Mouse (Mus musculus) MEL (cell line): ENCODE data around the gene Zfp689. TPM values are rescaled to one million over a fixed set of nuclear protein-coding genes. Genes with fewer than 3 reads are reported as not detected.

Experiments used
- DNase-seq: peaks from one replicate; pipeline ENCODE4 v3.0.0; 2011; ENCODE audit warnings: low read depth, low spot score
- H3K27ac ChIP-seq: 2 replicates; pipeline ENCODE4 v1.5.1; 2012; ENCODE audit warnings: low read depth, mild to moderate bottlenecking, control low read depth, low read length, moderate library complexity; ENCODE audit not compliant: control insufficient read depth
- H3K27me3 ChIP-seq, 2 experiments: fragments of 150-350 bp in 1 of 2; sonication (generic) in 1 of 2; 2 replicates each; pipeline ENCODE4 v1.6.1; 2012; ENCODE audit warnings: low read length in 2 of 2, mild to moderate bottlenecking in 2 of 2, improper control_type of control experiment in 1 of 2, moderate library complexity in 1 of 2; ENCODE audit not compliant: insufficient read depth in 2 of 2, control insufficient read depth in 1 of 2
- H3K36me3 ChIP-seq, 2 experiments: 2 replicates each; pipeline ENCODE4 v1.6.1; 2012 to 2014; ENCODE audit warnings: low read length in 2 of 2, improper control_type of control experiment in 1 of 2, inconsistent platforms in 1 of 2, mild to moderate bottlenecking in 1 of 2; ENCODE audit not compliant: insufficient read depth in 2 of 2, control insufficient read depth in 1 of 2
- H3K4me1 ChIP-seq, 2 experiments: fragments of 150-350 bp in 1 of 2; sonication (generic) in 1 of 2; 2 replicates each; pipeline ENCODE4 v1.6.1; 2012; ENCODE audit warnings: low read length in 2 of 2, improper control_type of control experiment in 1 of 2, mild to moderate bottlenecking in 1 of 2; ENCODE audit not compliant: insufficient read depth in 2 of 2, control insufficient read depth in 1 of 2
- H3K4me3 ChIP-seq, 2 experiments: fragments of 150-350 bp in 1 of 2; sonication (generic) in 1 of 2; 2 replicates each; pipeline ENCODE4 v1.5.1; 2012; ENCODE audit warnings: low read depth in 2 of 2, low read length in 2 of 2, mild to moderate bottlenecking in 2 of 2, moderate library complexity in 2 of 2, control low read depth in 1 of 2, improper control_type of control experiment in 1 of 2; ENCODE audit not compliant: control insufficient read depth in 1 of 2, insufficient read depth in 1 of 2
- H3K79me2 ChIP-seq: 2 replicates; pipeline ENCODE4 v1.6.1; 2012; ENCODE audit warnings: mild to moderate bottlenecking, low read length, moderate library complexity; ENCODE audit not compliant: control insufficient read depth, poor library complexity, insufficient read depth
- H3K9ac ChIP-seq: 2 replicates; pipeline ENCODE4 v1.6.1; 2012; ENCODE audit warnings: low read depth, mild to moderate bottlenecking, control low read depth, low read length, moderate library complexity; ENCODE audit not compliant: control insufficient read depth, poor library complexity, severe bottlenecking
- H3K9me3 ChIP-seq: fragments of 150-350 bp; sonication (generic); replicated peaks from 2 replicates; pipeline ENCODE4 v1.6.1; 2012; ENCODE audit warnings: mild to moderate bottlenecking, low read length, improper control_type of control experiment, moderate library complexity; ENCODE audit not compliant: insufficient read depth
- CHD2 ChIP-seq: IDR thresholded peaks from 2 replicates; pipeline ENCODE4 v1.6.1; 2011; ENCODE audit warnings: low read length, improper control_type of control experiment
- CTCF ChIP-seq, 3 experiments: IDR thresholded peaks in 2 of 3; conservative IDR thresholded peaks in 1 of 3; 2 replicates each; pipeline ENCODE4 v1.5.1; 2011 to 2012; ENCODE audit warnings: low read length in 3 of 3, low read depth in 2 of 3, mild to moderate bottlenecking in 2 of 3, improper control_type of control experiment in 1 of 3, inconsistent platforms in 1 of 3, mixed read lengths in 1 of 3, moderate library complexity in 1 of 3; ENCODE audit not compliant: control insufficient read depth in 1 of 3, insufficient read depth in 1 of 3, poor library complexity in 1 of 3, severe bottlenecking in 1 of 3
- EP300 ChIP-seq, 2 experiments: IDR thresholded peaks; 2 replicates each; pipeline ENCODE4 v1.6.1; 2011; ENCODE audit warnings: improper control_type of control experiment in 2 of 2, low read length in 2 of 2, low read depth in 1 of 2, mild to moderate bottlenecking in 1 of 2
- GABPA ChIP-seq: IDR thresholded peaks from 2 replicates; pipeline ENCODE4 v1.6.1; 2012; ENCODE audit warnings: low read depth, mild to moderate bottlenecking, inconsistent platforms, low read length, improper control_type of control experiment, moderate library complexity
- NELFE ChIP-seq: IDR thresholded peaks from 2 replicates; pipeline ENCODE4 v1.6.1; 2011; ENCODE audit warnings: low read depth, low read length, improper control_type of control experiment
- NRF1 ChIP-seq: IDR thresholded peaks from 2 replicates; pipeline ENCODE4 v1.6.1; 2014; ENCODE audit warnings: low read depth, mild to moderate bottlenecking, inconsistent platforms, low read length, improper control_type of control experiment, moderate library complexity; ENCODE audit not compliant: poor library complexity, insufficient read depth, severe bottlenecking
- POLR2AphosphoS2 ChIP-seq: IDR thresholded peaks from 2 replicates; pipeline ENCODE4 v1.6.1; 2011; ENCODE audit warnings: low read length, improper control_type of control experiment
- POLR2AphosphoS5 ChIP-seq: IDR thresholded peaks from 2 replicates; pipeline ENCODE4 v1.6.1; 2012; ENCODE audit warnings: low read depth, borderline replicate concordance, mild to moderate bottlenecking, inconsistent platforms, low read length, moderate library complexity, mixed read lengths
- RAD21 ChIP-seq: IDR thresholded peaks from 2 replicates; pipeline ENCODE4 v1.6.1; 2011; ENCODE audit warnings: mild to moderate bottlenecking, low read depth, low read length, improper control_type of control experiment
- SIN3A ChIP-seq: IDR thresholded peaks from 2 replicates; pipeline ENCODE4 v1.6.1; 2012; ENCODE audit warnings: low read length, improper control_type of control experiment, inconsistent platforms
- USF2 ChIP-seq, 2 experiments: IDR thresholded peaks; 2 replicates each; pipeline ENCODE4 v1.6.1; 2011 to 2012; ENCODE audit warnings: improper control_type of control experiment in 2 of 2, low read length in 2 of 2, borderline replicate concordance in 1 of 2, inconsistent platforms in 1 of 2, low read depth in 1 of 2, mild to moderate bottlenecking in 1 of 2; ENCODE audit not compliant: insufficient read depth in 1 of 2
- ZKSCAN1 ChIP-seq: IDR thresholded peaks from 2 replicates; pipeline ENCODE4 v1.6.1; 2012; ENCODE audit warnings: low read depth, mild to moderate bottlenecking, inconsistent platforms, low read length, improper control_type of control experiment, moderate library complexity
- ZMIZ1 ChIP-seq: IDR thresholded peaks from 2 replicates; pipeline ENCODE4 v1.6.1; 2012; ENCODE audit warnings: low read depth, mild to moderate bottlenecking, inconsistent platforms, low read length, improper control_type of control experiment, moderate library complexity
- ZNF384 ChIP-seq: IDR thresholded peaks from 2 replicates; pipeline ENCODE4 v1.6.1; 2012; ENCODE audit warnings: low read depth, mild to moderate bottlenecking, inconsistent platforms, low read length, improper control_type of control experiment
- polyA plus RNA-seq, 2 experiments: library from polyadenylated mRNA; stranded (reverse) in 1 of 2; unstranded in 1 of 2; fragments of >175 nt in 1 of 2; fragments of >200 nt in 1 of 2; gene quantifications; 2 replicates each; pipeline versions ENCODE4 v1.2.1 to v1.2.4; 2012; ENCODE audit warnings: low replicate concordance in 2 of 2, low read depth in 1 of 2; ENCODE audit not compliant: insufficient read length in 2 of 2, insufficient read depth in 1 of 2, missing spikeins in 1 of 2
- total RNA-seq: library from RNA; depleted of rRNA; stranded (reverse); fragments of 300-350 nt; gene quantifications from 2 replicates; pipeline ENCODE4 v1.2.3, GENCODE M21; 2012

The Zfp689 gene
- total and polyA plus RNA-seq, 3 experiments = 4.9 to 7.2 TPM; not detected in 1

- no peak for TF ChIP-seq NELFE
- TF ChIP-seq, all 39 proteins: peak for 8
These were observed 22.6 kb downstream of the Zfp689 start (continued) for GRCm38 (mm10) chr7:127426354-127426753.

- H3K36me3 ChIP-seq = peaks cover 0 to 24% of the 10 kb centered on the region in 2 experiments; a peak in 2 of 4 replicates
- H3K79me2 ChIP-seq = peaks cover 4% of the 10 kb centered on the region; the same call in 1 of the 2 replicates
- H3K9ac ChIP-seq = no peak overlapping the region
- TF ChIP-seq SIN3A (0 out of 2 replicates have a peak, but pooled peaks have one; percentile 27), NRF1 (no peak)
- DNase-seq = peak; percentile 37
- peak overlapping the region; percentile 75 for H3K27ac ChIP-seq
- H3K4me3 ChIP-seq = no peak overlapping the region
- no peaks in the 10 kb centered on the region for H3K9me3 ChIP-seq
- peaks cover 6 to 28% of the 10 kb centered on the region in 2 experiments for H3K4me1 ChIP-seq
- no peaks in the 10 kb centered on the region for H3K27me3 ChIP-seq
These were observed 23.0 kb downstream of the Zfp689 start for GRCm38 (mm10) chr7:127425911-127426310.

- DNase-seq = no peak
- Histone ChIP-seq H3K36me3 (peaks cover 0 to 25% of the 10 kb centered on the region in 2 experiments; a peak in 2 of 4 replicates), H3K4me3 (no peak overlapping the region), H3K4me1 (peaks cover 7 to 28% of the 10 kb centered on the region in 2 experiments), H3K27ac (no peak overlapping the region), H3K9ac (no peak overlapping the region), H3K9me3 (no peaks in the 10 kb centered on the region), H3K27me3 (no peaks in the 10 kb centered on the region), H3K79me2 (peaks cover 4% of the 10 kb centered on the region; the same call in 1 of the 2 replicates)
- TF ChIP-seq USF2 (IDR thresholded peaks at IDR 0.05; ENCODE audit: borderline replicate concordance in 1 of 2, insufficient read depth in 1 of 2, low read depth in 1 of 2, low read length in 2 of 2) (no peak), EP300 (IDR thresholded peaks at IDR 0.05; ENCODE audit: low read depth in 1 of 2, low read length in 2 of 2) (no peak), CTCF (IDR thresholded peaks at IDR 0.05 in 2 of 3, conservative IDR thresholded peaks at IDR 0.05 in 1 of 3; ENCODE audit: control insufficient read depth in 1 of 3, insufficient read depth in 1 of 3, low read depth in 2 of 3, low read length in 3 of 3, poor library complexity in 1 of 3, severe bottlenecking in 1 of 3) (no peak), CHD2 (no peak), ZMIZ1 (no peak), GABPA (no peak), ZKSCAN1 (no peak), POLR2AphosphoS5 (no peak), ZNF384 (no peak), RAD21 (no peak), POLR2AphosphoS2 (no peak), NELFE (no peak)
These were observed 23.7 kb downstream of the Zfp689 start for GRCm38 (mm10) chr7:127425291-127425690.
